Mouse (Mus musculus): ENCODE measurements at regions not wholly inside any gene's neighbourhood (a gene's known extent, or its start where the extent isn't known, plus 50 kb on each side); places are given as distances from the start of the nearest gene placed in this dataset.

GRCm38 (mm10) chr5:118966901-118967300, 406.4 kb downstream of the Med13l start:
- Histone ChIP-seq H3K36me3 (ENCODE audit: control insufficient read depth, insufficient read depth, low read length) (no peaks in the 10 kb centered on the region), H3K4me1 (replicated peaks; ENCODE audit: control insufficient read depth, insufficient read depth, low read length) (no peaks in the 10 kb centered on the region), H3K9me3 (ENCODE audit: control insufficient read depth, low read length) (no peaks in the 10 kb centered on the region), H3K27ac (ENCODE audit: low read depth) (no peak overlapping the region), H3K9ac (ENCODE audit: low read length) (no peak overlapping the region), H3K27me3 (replicated peaks; ENCODE audit: control insufficient read depth, insufficient read depth, low read length) (no peaks in the 10 kb centered on the region), H3K4me3 (ENCODE audit: low read depth, low read length) (no peak overlapping the region), H3K4me2 (ENCODE audit: low read length) (no peak overlapping the region)
- WGBS, result 74% methylated on average over 6 of the region's 6 CpGs
- DNase-seq (ENCODE audit: low spot score), result no peak
- no peak for ATAC-seq (replicated peaks; ENCODE audit: low FRiP score, low TSS enrichment, low read depth)

GRCm38 (mm10) chr5:118967718-118968117, 407.2 kb downstream of the Med13l start:
- ATAC-seq (replicated peaks; ENCODE audit: low FRiP score, low TSS enrichment, low read depth), result no peak

GRCm38 (mm10) chr5:118975147-118975546, 414.7 kb downstream of the Med13l start:
- H3K27ac ChIP-seq (ENCODE audit: low read depth), result no peak overlapping the region
- H3K4me3 ChIP-seq (ENCODE audit: low read depth, low read length), result no peak overlapping the region
- no peak overlapping the region for H3K4me2 ChIP-seq (ENCODE audit: low read length)
- H3K27me3 ChIP-seq (replicated peaks; ENCODE audit: control insufficient read depth, insufficient read depth, low read length), result no peaks in the 10 kb centered on the region
- ATAC-seq (replicated peaks; ENCODE audit: low FRiP score, low TSS enrichment, low read depth) (no peak), DNase-seq (ENCODE audit: low spot score) (no peak)
- H3K9me3 ChIP-seq (ENCODE audit: control insufficient read depth, low read length), result no peaks in the 10 kb centered on the region
- WGBS, result 67% methylated on average over 10 of the region's 10 CpGs
- H3K4me1 ChIP-seq (replicated peaks; ENCODE audit: control insufficient read depth, insufficient read depth, low read length), result 0 out of 2 replicates have a peak, but pooled peaks cover 5% of the 10 kb centered on the region
- no peaks in the 10 kb centered on the region for H3K36me3 ChIP-seq (ENCODE audit: control insufficient read depth, insufficient read depth, low read length)
- no peak overlapping the region for H3K9ac ChIP-seq (ENCODE audit: low read length)

More at GRCm38 (mm10) chr5:118967718-118968117, 407.2 kb downstream of the Med13l start:
- Histone ChIP-seq H3K27me3 (replicated peaks; ENCODE audit: control insufficient read depth, insufficient read depth, low read length) (no peaks in the 10 kb centered on the region), H3K9me3 (ENCODE audit: control insufficient read depth, low read length) (no peaks in the 10 kb centered on the region), H3K4me1 (replicated peaks; ENCODE audit: control insufficient read depth, insufficient read depth, low read length) (0 out of 2 replicates have a peak, but pooled peaks cover under 1% of the 10 kb centered on the region), H3K36me3 (ENCODE audit: control insufficient read depth, insufficient read depth, low read length) (no peaks in the 10 kb centered on the region), H3K9ac (ENCODE audit: low read length) (no peak overlapping the region), H3K27ac (ENCODE audit: low read depth) (no peak overlapping the region), H3K4me3 (ENCODE audit: low read depth, low read length) (no peak overlapping the region), H3K4me2 (ENCODE audit: low read length) (no peak overlapping the region)
- 26% methylated on average over 11 of the region's 11 CpGs for WGBS
- peak; percentile 68 for DNase-seq (ENCODE audit: low spot score)

GRCm38 (mm10) chr5:118978921-118979630, 418.6 kb downstream of the Med13l start:
- no peak overlapping the region for H3K4me3 ChIP-seq (ENCODE audit: low read depth, low read length)
- H3K9ac ChIP-seq (ENCODE audit: low read length), result no peak overlapping the region
- no peaks in the 10 kb centered on the region for H3K36me3 ChIP-seq (ENCODE audit: control insufficient read depth, insufficient read depth, low read length)
- H3K27me3 ChIP-seq (replicated peaks; ENCODE audit: control insufficient read depth, insufficient read depth, low read length), result no peaks in the 10 kb centered on the region
- 78% methylated on average over 11 of the region's 11 CpGs for WGBS
- no peak overlapping the region for H3K27ac ChIP-seq (ENCODE audit: low read depth)
- no peak overlapping the region for H3K4me2 ChIP-seq (ENCODE audit: low read length)
- 0 out of 2 replicates have a peak, but pooled peaks cover 4% of the 10 kb centered on the region for H3K4me1 ChIP-seq (replicated peaks; ENCODE audit: control insufficient read depth, insufficient read depth, low read length)
- ATAC-seq (replicated peaks; ENCODE audit: low FRiP score, low TSS enrichment, low read depth) (no peak), DNase-seq (ENCODE audit: low spot score) (no peak)
- H3K9me3 ChIP-seq (ENCODE audit: control insufficient read depth, low read length), result no peaks in the 10 kb centered on the region

- H3K4me2 ChIP-seq (ENCODE audit: low read length), result 0 out of 2 replicates have a peak overlapping the region, but pooled peaks have one; percentile 7
- 0 out of 2 replicates have a peak, but pooled peaks cover 6% of the 10 kb centered on the region for H3K4me1 ChIP-seq (replicated peaks; ENCODE audit: control insufficient read depth, insufficient read depth, low read length)
- DNase-seq (ENCODE audit: low spot score) (no peak), ATAC-seq (replicated peaks; ENCODE audit: low FRiP score, low TSS enrichment, low read depth) (no peak)
- no peaks in the 10 kb centered on the region for H3K27me3 ChIP-seq (replicated peaks; ENCODE audit: control insufficient read depth, insufficient read depth, low read length)
- no peak overlapping the region for H3K9ac ChIP-seq (ENCODE audit: low read length)
- 24% methylated on average over 16 of the region's 16 CpGs for WGBS
- H3K4me3 ChIP-seq (ENCODE audit: low read depth, low read length), result no peak overlapping the region
- no peaks in the 10 kb centered on the region for H3K36me3 ChIP-seq (ENCODE audit: control insufficient read depth, insufficient read depth, low read length)
- no peaks in the 10 kb centered on the region for H3K9me3 ChIP-seq (ENCODE audit: control insufficient read depth, low read length)
- no peak overlapping the region for H3K27ac ChIP-seq (ENCODE audit: low read depth)
These were observed 420.6 kb downstream of the Med13l start for GRCm38 (mm10) chr5:118981046-118981445.

GRCm38 (mm10) chr5:118984251-118984650, 423.8 kb downstream of the Med13l start:
- Histone ChIP-seq H3K27me3 (replicated peaks; ENCODE audit: control insufficient read depth, insufficient read depth, low read length) (no peaks in the 10 kb centered on the region), H3K9ac (ENCODE audit: low read length) (no peak overlapping the region), H3K4me2 (ENCODE audit: low read length) (no peak overlapping the region), H3K27ac (ENCODE audit: low read depth) (no peak overlapping the region), H3K4me3 (ENCODE audit: low read depth, low read length) (no peak overlapping the region), H3K4me1 (replicated peaks; ENCODE audit: control insufficient read depth, insufficient read depth, low read length) (0 out of 2 replicates have a peak, but pooled peaks cover 7% of the 10 kb centered on the region), H3K36me3 (ENCODE audit: control insufficient read depth, insufficient read depth, low read length) (no peaks in the 10 kb centered on the region), H3K9me3 (ENCODE audit: control insufficient read depth, low read length) (no peaks in the 10 kb centered on the region)
- no peak for DNase-seq (ENCODE audit: low spot score)
- WGBS, result 85% methylated on average over 3 of the region's 3 CpGs
- no peak for ATAC-seq (replicated peaks; ENCODE audit: low FRiP score, low TSS enrichment, low read depth)

- H3K4me1 ChIP-seq (replicated peaks; ENCODE audit: control insufficient read depth, insufficient read depth, low read length), result 0 out of 2 replicates have a peak, but pooled peaks cover 7% of the 10 kb centered on the region
- whole genome bisulfite sequencing, result 67% methylated on average over 9 of the region's 9 CpGs
- no peaks in the 10 kb centered on the region for H3K9me3 ChIP-seq (ENCODE audit: control insufficient read depth, low read length)
- peak; percentile 89 for ATAC-seq (replicated peaks; ENCODE audit: low FRiP score, low TSS enrichment, low read depth)
- no peak overlapping the region for H3K27ac ChIP-seq (ENCODE audit: low read depth)
- no peak overlapping the region for H3K9ac ChIP-seq (ENCODE audit: low read length)
- H3K27me3 ChIP-seq (replicated peaks; ENCODE audit: control insufficient read depth, insufficient read depth, low read length), result no peaks in the 10 kb centered on the region
- no peaks in the 10 kb centered on the region for H3K36me3 ChIP-seq (ENCODE audit: control insufficient read depth, insufficient read depth, low read length)
- DNase-seq (ENCODE audit: low spot score), result peak; percentile 65
- no peak overlapping the region for H3K4me2 ChIP-seq (ENCODE audit: low read length)
- H3K4me3 ChIP-seq (ENCODE audit: low read depth, low read length), result no peak overlapping the region
These were observed 424.4 kb downstream of the Med13l start for GRCm38 (mm10) chr5:118984797-118985408.

- DNase-seq (ENCODE audit: low spot score) (no peak), ATAC-seq (replicated peaks; ENCODE audit: low FRiP score, low TSS enrichment, low read depth) (no peak)
- no peaks in the 10 kb centered on the region for H3K9me3 ChIP-seq (ENCODE audit: control insufficient read depth, low read length)
- no peaks in the 10 kb centered on the region for H3K27me3 ChIP-seq (replicated peaks; ENCODE audit: control insufficient read depth, insufficient read depth, low read length)
- no peaks in the 10 kb centered on the region for H3K36me3 ChIP-seq (ENCODE audit: control insufficient read depth, insufficient read depth, low read length)
- no peak overlapping the region for H3K9ac ChIP-seq (ENCODE audit: low read length)
- H3K4me3 ChIP-seq (ENCODE audit: low read depth, low read length), result no peak overlapping the region
- H3K27ac ChIP-seq (ENCODE audit: low read depth), result no peak overlapping the region
- H3K4me2 ChIP-seq (ENCODE audit: low read length), result no peak overlapping the region
- 57% methylated on average over 10 of the region's 10 CpGs for WGBS
- H3K4me1 ChIP-seq (replicated peaks; ENCODE audit: control insufficient read depth, insufficient read depth, low read length), result 0 out of 2 replicates have a peak, but pooled peaks cover 4% of the 10 kb centered on the region
These were observed 427.0 kb downstream of the Med13l start for GRCm38 (mm10) chr5:118987376-118988000.

Measured in intestine, embryonic 14.5 days (tissue).